Mouse (Mus musculus): ENCODE data around the gene Dysf.
A peak's percentile ranks its signal among the peaks of the same experiment; 100 is the strongest.

Gene Dysf

DNA sequence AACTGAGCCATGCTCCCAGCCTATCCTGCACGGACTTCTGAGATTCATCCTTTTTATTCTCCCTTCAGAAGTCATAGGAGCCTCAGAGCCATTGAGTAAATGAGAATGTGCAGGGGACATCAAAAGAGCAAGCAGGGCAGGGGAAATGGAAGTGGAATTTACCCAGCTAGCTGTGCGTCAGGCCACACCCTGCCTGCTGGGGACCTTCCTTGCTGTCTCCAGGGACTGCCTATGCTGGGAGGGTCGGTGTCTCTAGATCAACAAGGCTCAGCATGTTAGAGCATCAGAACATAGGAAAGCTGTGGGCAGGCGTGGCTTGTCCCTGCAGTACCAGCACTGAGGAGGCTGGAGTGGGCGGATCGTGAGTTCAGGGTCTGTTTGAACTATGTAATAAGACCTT is 42.6 kb downstream of the Dysf start:
- no peak for DNase-seq (ENCODE audit: low spot score)

DNA sequence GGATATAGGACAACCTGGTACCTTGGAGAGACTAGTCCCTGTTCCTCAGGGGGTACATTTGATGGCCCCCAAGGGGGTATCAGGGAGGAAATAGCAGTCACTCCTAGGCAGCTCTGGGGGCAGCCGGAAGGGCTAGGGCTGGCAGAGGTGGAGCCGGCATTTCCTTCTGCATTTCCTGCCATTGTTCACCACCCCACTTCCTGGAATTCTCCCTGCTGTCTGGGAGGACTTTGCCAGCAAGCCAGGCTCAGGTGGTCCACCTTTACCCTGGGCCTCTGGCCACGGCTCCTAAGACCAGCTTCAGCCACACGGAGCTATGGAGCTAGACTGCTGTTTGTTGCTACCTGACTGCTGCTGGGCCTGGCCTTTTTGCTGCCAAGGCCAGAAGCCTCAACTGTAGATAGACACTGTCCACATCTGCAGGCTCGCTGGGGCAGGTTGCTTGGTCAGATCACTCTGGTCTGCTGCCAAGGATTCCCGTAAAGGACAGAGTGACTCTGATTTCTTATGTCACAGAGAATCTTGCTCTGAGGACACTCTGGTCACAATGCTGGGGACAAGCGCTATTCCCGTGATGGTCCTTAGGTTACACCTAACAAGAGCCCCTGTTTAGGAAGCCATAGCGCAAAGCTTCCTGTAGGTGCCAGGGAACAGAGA is 45.6 kb downstream of the Dysf start:
- DNase-seq (ENCODE audit: low spot score): no peak

DNA sequence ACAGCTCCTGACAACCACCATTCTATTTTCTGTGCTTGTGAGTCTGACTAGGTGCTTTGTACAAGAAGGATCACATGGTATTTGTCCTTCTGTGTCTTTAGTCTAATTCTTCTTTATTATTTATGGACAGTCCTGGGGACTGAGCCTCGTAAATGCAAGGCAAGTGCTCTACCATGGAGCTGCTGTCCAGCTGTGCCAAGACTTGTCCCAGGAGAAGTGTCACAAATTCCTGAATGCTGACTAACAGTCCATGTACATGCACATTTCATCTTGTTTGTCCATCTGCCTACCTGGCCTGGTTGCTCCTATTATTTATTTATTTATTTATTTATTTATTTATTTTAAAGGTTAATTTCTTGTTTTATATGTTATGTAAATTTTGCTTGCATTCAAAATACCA is 47.2 kb downstream of the Dysf start:
- no peak for DNase-seq (ENCODE audit: low spot score)

DNA sequence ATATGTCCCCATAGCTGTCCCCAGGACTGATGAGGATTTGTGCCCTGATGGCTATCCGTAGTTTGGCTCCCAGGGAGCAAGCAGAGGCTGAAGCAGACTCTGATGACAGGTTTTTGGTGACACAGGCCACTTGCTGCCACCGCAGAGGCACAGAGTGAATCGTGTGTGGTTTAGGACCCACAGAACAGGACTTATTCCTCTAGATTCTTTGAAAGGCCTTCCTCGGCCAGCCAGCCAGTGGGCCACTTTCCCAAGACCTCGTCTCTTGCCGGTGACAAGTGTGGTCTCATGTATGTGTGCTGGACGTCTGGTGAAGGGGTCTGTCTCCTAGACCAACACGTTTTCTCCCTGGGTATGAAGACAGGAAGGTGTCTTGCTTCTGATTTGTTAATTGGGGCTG is 48.8 kb downstream of the Dysf start:
- no peak for DNase-seq (ENCODE audit: low spot score)

DNA sequence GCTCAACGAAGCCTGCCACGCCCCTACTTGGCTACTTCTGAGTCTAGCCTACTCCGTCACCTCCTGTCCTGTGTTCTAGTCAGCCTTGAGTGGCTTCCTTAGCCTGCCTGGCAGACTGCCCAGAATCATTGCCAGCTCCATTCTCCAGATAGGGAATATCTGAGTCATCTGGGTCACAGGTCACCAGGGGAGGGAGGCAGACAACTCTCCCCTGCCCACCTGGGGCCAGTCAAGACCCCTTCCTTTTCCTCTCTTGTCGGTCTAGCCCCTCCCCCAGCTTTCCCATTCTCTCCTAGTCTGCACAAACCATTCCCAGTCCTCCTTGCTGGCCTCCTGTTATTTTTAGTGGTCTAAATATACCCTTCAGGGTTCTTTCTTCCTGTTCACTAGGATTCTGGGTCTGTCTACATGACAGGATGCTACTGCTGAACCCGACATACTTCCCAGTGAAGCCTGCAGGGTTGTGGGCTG is 50.3 kb downstream of the Dysf start:
- no peak for DNase-seq (ENCODE audit: low spot score)

DNA sequence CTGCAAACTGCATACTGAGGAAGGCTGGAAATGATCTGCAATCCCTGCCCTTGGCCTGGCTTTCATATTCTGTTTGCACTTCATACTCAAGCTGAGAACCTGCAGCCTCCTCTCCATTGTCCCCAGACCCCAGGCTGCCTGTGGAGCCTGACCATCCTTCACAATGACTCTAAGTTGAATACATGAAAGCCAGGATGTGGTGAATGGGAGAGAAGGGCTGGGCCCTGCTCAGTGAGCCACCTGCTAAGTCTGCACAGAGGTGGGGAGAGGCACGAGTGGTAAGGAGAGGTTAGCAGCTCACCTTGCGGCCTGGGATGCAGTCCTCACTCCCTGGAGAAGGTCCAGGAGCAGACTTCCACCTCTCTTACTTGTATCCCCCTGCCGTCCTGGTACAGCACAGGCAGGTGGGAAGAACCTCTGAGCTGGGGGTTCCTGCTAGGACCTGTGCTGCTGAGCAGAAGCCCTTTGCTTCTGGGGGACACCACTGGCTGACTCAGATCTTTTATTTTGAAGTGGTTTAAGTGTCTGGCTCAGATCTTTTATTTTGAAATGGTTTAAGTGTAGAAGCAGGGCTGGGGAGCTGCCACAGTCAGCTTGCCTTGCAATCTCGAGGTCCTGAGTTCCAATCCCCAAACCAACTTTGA is 51.5 kb downstream of the Dysf start:
- DNase-seq (ENCODE audit: low spot score): no peak

DNA sequence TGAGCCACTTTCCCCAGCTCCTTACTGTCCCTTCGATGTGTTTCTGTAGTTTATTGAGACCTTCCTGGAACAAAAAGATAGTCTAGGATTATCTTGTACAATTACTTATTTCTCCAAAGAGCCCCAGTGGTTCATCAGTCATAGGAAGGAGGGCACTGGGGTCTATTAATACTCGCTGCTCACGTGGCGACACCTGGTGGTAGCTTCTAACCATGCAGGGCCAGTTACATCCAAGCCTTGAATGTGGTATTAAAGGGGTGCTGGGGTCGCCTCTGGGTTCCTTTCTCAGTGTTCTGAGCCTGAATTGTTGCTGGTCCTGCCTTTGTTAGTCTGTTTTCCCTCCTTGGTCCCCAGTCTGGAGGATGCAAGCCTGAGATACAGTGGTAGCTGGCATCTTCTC is 52.9 kb downstream of the Dysf start:
- peak; percentile 90 for DNase-seq (ENCODE audit: low spot score)

DNA sequence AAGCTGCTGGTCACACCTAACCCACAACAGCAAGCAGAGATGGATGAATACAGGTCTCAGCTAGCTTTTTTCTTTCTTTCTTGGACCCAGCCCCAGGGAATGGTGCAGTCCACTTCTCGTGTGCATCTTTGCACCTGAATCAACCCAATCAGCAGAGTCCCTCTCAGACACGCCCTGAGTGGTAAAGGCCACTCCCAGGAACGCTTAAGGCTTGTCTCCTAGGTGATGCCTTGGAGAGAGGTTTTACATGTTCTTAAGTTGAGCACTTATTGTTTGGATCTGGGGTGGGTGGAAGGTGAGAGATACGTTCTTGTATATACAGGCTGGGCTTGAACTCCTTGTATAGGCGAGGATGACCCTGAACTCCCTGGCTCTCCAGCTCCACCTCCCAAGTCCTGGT is 54.2 kb downstream of the Dysf start:
- no peak for DNase-seq (ENCODE audit: low spot score)

DNA sequence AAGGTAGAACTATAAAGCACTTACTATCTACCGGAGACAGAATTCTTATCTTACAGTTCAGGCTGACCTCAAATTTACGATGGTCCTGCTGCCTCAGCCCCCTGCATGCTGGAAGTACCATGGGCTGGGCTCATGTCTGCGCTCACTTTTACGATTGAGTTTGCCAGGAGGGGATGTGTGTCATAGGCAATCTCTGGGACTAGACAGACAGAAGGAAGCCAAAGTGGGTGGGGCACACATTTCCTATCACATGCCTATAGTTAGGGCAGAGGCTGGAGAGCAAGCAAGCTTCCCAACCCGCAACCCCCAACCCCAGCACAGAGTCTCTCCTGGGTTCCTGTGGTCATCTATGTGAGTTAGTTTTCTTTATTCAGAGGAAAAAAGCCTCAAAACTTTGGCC is 59.8 kb downstream of the Dysf start:
- DNase-seq (ENCODE audit: low spot score): no peak

DNA sequence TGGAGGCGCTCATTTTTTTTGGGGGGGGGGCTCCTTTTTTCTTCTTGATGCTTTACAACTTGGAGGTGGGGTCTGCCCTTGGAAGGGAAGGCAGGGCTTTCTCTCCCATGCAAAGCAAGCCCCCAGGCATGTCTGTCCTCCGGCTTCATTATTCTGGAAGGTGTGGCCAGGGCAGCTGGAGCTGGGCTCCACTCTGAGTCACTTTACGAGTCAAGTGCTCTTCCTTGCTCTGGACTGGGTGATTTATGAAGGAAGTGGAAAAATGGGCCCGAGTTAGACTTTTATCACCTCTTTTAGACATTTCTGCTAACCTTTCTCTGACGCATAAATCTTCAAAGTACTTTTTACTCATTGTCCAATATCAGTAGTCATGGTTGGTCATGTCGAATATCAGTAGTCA is 61.9 kb downstream of the Dysf start:
- DNase-seq (ENCODE audit: low spot score): no peak

DNA sequence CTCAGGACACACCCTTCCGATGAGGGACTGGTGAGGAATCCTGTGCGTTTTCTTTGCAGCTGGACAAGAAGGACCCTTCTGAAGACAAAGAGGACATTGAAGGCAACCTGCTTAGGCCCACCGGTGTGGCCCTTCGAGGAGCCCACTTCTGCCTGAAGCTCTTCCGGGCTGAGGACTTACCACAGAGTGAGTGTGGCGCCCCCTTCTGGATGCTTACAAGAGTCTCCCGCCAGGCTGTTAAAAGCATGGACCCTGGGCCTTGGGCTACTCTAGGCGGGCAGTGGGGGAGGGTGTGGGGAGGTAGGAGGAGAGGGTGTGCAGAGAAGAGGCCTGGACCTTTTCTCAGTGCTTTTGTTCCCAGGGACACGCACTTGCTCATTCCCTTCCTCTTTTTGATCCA is 64.2 kb downstream of the Dysf start:
- no peak for DNase-seq (ENCODE audit: low spot score)

DNA sequence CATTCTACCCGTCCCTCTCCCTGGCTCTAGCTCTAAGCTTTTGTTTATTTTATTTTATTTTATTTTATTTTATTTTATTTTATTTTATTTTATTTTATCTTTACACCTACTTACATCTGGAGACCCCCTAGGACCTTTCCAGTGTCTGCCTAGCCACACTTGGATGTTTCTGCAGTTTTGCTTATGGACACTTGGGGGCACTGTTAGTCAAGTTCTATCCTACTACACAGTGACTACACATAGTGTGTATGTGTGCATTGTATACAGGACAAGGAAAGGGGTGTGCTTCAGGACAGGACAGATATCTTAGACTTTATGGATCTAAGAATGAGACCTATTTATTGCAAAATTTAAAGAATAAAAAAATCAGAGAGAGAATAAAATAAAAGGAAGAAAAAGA is 69.8 kb downstream of the Dysf start:
- DNase-seq (ENCODE audit: low spot score): peak; percentile 48

DNA sequence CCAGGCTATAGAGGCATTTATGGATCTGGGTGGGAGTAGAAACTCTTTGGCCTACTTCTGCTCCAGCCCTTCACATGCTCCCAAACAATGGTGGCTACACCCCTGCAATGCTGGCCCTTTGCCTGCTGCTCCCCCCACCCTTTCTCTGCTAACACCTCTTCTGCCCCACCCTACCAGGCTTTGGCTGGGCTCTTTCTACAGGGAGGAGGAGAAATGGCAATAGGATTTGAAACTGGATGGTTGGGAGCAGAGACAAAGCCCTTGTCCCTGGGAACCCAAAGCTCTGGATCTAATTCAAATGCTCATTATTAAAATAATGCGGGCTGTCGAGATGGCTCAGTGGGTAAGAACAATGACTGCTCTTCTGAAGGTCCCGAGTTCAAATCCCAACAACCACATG is 72.2 kb downstream of the Dysf start:
- DNase-seq (ENCODE audit: low spot score): no peak

DNA sequence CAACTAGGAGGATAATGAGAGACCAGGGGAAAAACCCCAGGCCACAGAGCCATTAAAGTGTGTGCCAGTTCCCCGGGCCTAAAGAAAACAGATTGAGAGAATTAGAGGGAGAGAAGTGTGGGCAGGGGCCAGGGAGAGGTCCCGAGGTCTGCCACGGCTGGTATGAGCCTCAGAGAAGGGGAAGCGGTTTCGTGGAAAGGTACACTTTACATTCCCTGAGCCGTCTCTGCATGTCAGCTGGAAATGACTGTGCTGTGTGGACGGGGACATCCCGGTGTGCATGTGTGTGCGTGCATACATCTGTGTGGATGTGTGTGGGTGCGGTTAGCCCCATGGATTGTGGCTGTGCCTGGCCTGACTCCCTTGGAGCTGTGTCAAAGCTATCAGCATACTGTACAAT is 76.4 kb downstream of the Dysf start:
- no peak for DNase-seq (ENCODE audit: low spot score)

DNA sequence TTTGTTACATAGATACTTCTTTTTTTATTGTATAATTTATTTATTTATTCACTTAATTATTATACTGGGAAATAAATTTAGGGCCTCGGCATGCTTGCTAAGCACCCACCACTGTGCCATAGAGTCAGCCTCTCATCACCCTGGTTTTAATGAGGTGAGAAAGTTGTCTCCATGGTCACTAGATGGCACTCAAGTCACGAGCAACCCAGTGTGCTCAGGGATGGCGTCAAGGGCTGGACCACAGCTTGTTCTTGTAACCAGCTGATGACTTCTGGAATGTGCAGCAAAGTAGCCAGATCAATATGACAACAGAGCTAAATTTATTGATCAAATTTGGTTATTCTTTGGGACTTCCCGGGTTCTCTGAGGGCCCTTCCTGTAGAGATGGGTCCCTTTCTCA is 85.1 kb downstream of the Dysf start:
- DNase-seq (ENCODE audit: low spot score): peak; percentile 90

DNA sequence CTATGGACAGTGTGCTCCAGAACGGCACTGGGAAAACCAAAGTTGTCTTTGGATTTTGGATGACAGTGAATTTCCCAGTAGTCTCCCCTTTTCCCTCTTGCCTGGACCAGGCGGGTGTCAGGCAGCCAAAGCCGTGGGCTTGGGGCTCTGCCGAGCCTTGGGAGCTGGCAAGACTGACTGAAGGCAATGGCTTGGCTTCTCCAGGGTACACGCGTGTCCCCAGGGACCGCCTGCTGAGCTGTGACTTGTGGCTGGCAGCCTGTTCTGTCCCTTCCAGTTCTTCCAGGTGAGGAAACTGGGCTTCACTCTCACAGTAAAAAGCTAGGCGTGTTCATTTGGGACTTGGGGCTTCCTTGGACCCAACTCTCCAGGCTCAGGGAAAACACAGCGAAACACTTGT is 86.1 kb downstream of the Dysf start:
- no peak for DNase-seq (ENCODE audit: low spot score)

DNA sequence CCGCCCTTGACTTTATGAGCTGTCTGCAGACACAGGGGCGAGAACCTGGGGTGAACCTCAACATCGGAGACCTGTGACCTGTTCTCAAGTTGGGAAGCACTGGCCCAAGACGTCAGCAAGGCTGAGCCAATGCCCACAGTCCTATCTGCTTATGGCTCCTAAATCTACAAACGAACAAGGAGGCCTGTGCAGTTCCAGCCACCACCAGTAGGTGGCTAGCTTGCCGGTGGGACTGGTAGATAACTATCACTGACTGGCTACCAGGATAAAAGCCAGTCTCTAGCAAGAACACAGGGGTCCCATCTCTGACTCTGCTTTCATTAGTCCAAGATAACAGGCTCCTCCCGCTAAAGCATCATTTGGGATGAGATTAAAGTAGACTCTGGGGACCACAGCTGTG is 86.6 kb downstream of the Dysf start:
- peak; percentile 82 for DNase-seq (ENCODE audit: low spot score)

DNA sequence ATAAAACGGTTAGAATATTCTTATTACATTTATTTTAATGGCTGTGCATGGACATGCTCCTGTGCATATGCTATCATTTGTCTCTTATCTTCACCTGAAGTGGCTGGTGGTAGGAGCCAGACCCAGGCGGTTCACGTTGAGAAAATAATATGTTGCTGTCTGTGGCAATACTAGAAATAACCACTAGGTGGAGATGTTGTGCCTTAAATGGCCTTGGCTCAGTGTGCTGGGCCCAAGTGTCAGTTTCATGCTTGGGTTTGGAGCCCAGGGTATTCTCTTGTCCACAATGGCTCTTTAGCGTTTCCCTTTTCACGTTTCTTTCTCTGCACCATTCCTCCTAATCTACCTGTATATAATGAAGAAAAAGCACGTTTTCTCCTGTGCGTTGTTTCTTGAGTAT is 87.5 kb downstream of the Dysf start:
- peak; percentile 92 for DNase-seq (ENCODE audit: low spot score)

DNA sequence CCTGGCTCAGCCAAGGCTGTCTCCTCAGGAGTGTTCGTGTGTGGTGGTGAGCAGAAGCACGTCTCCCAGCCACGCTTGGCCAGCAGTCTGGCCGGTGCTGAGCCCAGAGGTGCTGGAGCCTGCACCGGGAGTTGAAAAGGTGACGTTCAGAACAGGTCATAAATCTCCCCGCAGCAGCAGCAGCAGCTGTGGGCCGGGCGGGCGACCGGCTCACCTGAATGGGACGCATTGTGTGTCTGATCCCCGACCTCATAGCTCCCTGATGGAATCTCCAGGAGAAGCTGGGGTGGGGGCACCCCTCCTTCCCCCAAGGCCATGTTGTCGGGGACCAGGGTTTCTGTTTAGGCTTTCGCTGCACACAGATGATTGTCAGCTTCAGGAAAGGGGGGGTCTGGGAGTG is 93.6 kb downstream of the Dysf start:
- no peak for DNase-seq (ENCODE audit: low spot score)

DNA sequence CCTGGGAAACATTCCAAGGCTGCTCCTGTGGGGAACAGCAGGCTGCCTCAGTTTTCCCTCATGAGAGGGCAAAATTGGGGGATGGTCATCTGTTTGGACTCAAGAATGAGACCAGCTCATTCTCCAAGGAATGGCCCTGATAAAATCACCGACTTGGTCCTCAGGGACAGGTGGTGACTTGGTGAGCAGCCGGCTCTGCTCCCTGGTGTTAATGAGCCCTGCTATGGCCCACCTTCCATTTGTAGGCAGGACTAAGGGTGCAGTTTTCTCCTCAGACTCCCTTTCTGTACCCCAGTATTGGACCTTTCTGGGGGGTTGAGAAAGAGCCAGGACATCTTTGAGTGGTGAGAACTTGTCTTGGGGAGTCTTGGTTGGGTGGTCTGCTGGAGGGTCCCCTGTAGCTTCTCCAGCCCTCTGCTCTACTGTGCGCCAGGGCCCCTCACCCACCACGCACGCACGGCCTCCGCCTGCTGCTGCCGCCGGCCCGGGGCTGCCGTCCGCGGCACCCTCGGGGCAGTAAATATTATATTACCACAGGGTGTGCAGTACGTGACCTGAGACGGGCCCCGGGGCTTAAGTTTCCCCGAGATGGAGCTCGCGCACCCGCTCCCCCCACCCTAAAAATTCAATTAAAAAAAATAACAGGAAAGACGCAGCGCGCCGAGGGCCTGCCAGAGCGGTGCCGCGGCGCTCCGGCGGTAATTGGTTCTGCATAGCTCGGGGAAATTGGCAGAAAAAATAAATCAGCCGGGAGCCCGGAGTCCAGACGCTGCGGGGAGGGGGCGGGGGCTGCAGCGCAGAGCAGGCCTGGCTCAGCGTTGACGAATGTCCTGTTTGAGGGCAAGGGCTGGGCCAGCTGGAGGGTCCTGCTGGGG is 97.0 kb downstream of the Dysf start:
- DNase-seq (ENCODE audit: low spot score): peak; percentile 79

DNA sequence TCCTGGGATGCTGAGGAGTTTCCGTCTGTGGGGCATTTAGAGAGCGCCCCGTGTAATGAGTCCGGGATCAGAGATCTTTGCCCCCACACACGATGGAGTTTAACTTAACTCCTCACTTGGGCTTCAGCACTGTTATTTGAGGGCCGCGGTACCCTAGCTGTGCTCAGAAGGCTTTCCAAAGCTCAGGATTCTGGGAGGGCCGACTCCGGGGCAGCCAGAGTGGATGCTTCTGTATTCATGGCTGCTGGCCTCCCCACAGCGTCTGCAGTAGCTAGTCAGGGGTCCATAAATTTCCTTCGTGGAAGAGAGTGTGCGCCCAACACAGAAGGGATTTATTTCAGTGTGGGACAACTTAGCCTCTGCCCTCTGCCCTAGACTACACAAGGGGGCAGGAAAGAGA is 97.7 kb downstream of the Dysf start:
- no peak for DNase-seq (ENCODE audit: low spot score)

DNA sequence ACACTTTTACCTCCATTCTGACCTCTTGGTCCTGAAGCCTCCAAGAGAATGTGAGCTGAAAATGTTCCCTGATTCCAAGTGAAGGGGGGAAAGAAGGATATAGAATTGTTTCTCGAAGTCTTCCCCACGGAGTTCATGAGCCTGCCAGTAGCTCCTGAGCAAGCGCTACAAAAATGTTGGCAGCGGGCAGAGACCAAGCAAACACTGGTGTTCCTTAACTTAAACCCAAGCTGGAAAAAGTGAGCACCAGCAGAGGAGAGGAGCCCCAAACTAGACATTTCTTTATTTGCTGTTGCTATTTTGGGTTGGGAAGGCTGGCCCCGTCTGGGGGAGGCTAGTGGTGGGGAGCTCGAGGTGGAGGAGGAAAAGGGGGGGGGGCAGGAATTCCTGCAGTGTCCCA is 102.0 kb downstream of the Dysf start:
- DNase-seq (ENCODE audit: low spot score): no peak

DNA sequence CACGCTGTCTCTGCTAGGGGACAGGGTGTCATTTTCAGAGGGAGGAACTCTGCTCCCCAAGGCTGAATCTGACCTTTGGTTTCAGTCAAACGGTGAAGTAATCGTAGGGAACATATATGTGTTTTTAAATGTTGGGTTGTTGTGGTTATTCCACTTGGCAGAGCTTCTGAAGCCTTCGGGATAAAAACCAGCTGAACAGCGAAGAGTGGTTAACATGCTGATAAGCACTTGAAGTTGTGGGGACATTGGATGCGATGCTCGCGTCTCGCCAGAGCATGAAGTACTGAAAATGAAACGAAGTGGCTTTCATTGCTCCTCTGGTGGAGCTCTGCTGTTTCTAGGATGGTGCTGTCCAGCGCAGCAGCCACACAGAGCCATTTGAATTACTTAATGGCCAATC is 102.7 kb downstream of the Dysf start:
- DNase-seq (ENCODE audit: low spot score): no peak

Measured in embryo, embryonic 10 days (tissue).